In the genomic region with DNA sequence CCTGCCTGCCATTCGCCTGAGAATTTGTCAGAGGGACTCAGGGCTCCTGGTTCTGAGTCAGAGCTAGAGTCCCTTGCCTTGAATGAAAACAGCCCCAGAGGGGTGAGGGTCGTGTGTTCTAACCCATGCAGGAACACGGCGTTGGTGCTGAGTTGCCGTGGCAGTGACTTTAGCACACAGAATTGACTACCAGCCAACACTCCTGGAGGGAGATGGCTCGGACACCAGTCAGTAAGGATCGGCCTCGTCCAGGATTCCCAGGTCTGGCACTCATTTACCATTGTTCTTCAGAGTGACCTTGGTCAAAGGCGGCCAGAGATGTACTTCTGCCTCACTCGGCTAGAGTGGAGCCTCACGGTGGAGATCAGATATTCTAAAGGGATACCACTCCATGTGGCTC, we compare ENCODE assay signal across 28 mouse cellular contexts.
"Had no signal": no experiment of that assay in that cellular context is flagged by ENCODE, and none has a peak within 500 bp of the region (broad histone marks: within the 10 kb centered on the region; RNA-seq: fewer than 3 reads in every experiment).

No protein-coding gene starts in this region.

- DNase-seq: left cerebral cortex, postnatal 4 days; liver; liver, embryonic 13.5 days; liver, postnatal 0 days; lung, adult 18-20 months; lung, adult 2 months; lung, embryonic 14.5 days; lung, postnatal 10 days; lung, postnatal 14 days; lung, postnatal 36 days; lung, postnatal 4 days; midbrain, embryonic 14.5 days had no signal

- H3K4me1 ChIP-seq: limb, embryonic 12.5 days; liver, embryonic 13.5 days; liver, embryonic 15.5 days; megakaryocyte, embryonic 14.5 days; neural tube, embryonic 12.5 days had no signal

- H3K4me3 ChIP-seq: limb, embryonic 10.5 days; limb, embryonic 12.5 days; limb, embryonic 13.5 days; limb, embryonic 15.5 days; liver, embryonic 12.5 days; liver, embryonic 13.5 days; liver, embryonic 15.5 days; lung, embryonic 15.5 days; megakaryocyte, embryonic 14.5 days; midbrain, embryonic 10.5 days; midbrain, embryonic 12.5 days; midbrain, embryonic 13.5 days; midbrain, embryonic 15.5 days; myocyte; neural tube, embryonic 12.5 days had no signal

- H3K27ac ChIP-seq: limb, embryonic 10.5 days; limb, embryonic 12.5 days; limb, embryonic 13.5 days; limb, embryonic 15.5 days; liver, embryonic 12.5 days; liver, embryonic 13.5 days; liver, embryonic 14.5 days; liver, embryonic 15.5 days; lung, embryonic 15.5 days; macrophage; midbrain, embryonic 10.5 days; midbrain, embryonic 12.5 days; midbrain, embryonic 13.5 days; midbrain, embryonic 15.5 days; neural tube, embryonic 12.5 days had no signal

- H3K36me3 ChIP-seq: limb, embryonic 10.5 days; limb, embryonic 12.5 days; limb, embryonic 13.5 days; limb, embryonic 15.5 days; liver, embryonic 12.5 days; liver, embryonic 13.5 days; liver, embryonic 15.5 days; lung, embryonic 15.5 days; midbrain, embryonic 10.5 days; midbrain, embryonic 12.5 days; midbrain, embryonic 13.5 days; midbrain, embryonic 15.5 days; neural tube, embryonic 12.5 days had no signal

- H3K27me3 ChIP-seq: limb, embryonic 15.5 days; midbrain, embryonic 12.5 days; midbrain, embryonic 15.5 days; neural tube, embryonic 12.5 days had no signal
